Mouse (Mus musculus) C2C12 (cell line): ENCODE results near the gene Zfp831.

ENCODE experiments used
- CEBPB ChIP-seq: IDR thresholded peaks from one replicate; pipeline ENCODE4 v1.6.1; 2011; ENCODE audit warnings: low read depth, mild to moderate bottlenecking, control low read depth, moderate library complexity
- CTCF ChIP-seq: IDR thresholded peaks from one replicate; pipeline ENCODE4 v1.5.1; 2011; ENCODE audit not compliant: control insufficient read depth, insufficient read depth, insufficient read length
- MYOD1 ChIP-seq: IDR thresholded peaks from one replicate; pipeline ENCODE4 v1.6.1; 2011; ENCODE audit warnings: low read depth; ENCODE audit not compliant: control insufficient read depth, insufficient read length
- USF1 ChIP-seq: IDR thresholded peaks from one replicate; pipeline ENCODE4 v1.6.1; 2011; ENCODE audit warnings: low read depth, mild to moderate bottlenecking, control low read depth, moderate library complexity

GRCm38 (mm10) chr2:174596457-174596856, 46.9 kb upstream of the Zfp831 start:
- TF ChIP-seq CTCF (no peak), CEBPB (no peak), MYOD1 (no peak), USF1 (no peak)
